Mouse (Mus musculus): Measurements from ENCODE around the gene Rhot2. TPM values are rescaled to one million over a fixed set of nuclear protein-coding genes. Genes with fewer than 3 reads are reported as not detected.
"Not testable (repeated sequence)": the region's sequence is repeated elsewhere in the genome, so short reads cannot be mapped to it uniquely, and the experiment has no call there.

The Rhot2 gene
- polyA plus RNA-seq, 1 experiment, result 206 TPM

DNA sequence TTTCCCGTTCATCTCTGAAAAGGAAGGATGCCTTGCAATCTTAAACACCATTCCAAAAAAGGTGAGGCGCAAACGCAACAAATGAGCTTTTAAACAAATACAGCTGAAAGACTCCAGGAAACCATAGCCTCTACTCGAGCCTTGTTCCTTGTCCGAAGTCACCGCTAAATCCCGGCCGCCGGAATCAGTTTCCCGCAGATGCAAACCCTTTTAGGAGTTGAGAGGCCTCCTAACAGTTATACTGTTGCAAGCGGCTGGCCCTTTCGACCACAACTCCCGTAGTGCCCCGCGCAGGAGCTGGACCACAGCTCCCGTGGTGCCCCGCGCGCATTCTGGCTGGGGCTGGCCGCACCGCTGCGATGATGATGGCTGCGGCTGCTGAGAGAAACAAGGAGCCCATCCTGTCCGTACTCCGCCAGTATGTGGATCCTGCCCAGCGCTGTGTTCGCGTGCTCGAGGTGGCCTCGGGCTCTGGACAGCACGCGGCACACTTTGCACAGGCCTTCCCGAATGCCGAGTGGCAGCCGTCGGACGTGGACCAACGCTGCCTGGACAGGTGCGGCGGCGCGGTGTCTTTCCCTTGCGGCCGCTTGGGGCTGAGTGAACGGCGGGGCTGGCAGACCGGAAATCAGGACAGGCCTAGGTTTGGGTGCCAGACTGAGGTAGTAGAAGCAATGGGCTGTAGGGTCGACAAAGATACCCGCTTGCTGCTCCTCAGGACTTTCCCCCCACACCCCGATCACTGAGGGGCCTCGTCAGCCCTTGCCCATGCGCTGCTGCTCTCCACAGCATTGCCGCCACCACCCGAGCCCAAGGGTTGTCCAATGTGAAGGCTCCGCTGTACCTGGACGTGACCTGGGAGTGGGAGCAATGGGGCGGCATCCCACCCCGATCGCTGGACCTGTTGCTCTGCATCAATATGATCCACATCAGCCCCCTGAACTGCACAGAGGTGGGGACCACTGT lies 30.8 kb upstream of the Rhot2 start:
- WGBS, result 1% methylated on average over 59 of the region's 59 CpGs
- Histone ChIP-seq H3K27ac (ENCODE audit: control insufficient read depth, insufficient read depth, low read length) (peak overlapping the region; percentile 64), H3K4me3 (ENCODE audit: control insufficient read depth, insufficient read depth, low read length) (peak overlapping the region; percentile 88), H3K4me1 (replicated peaks; ENCODE audit: control insufficient read depth, insufficient read depth, low read length) (peaks cover 17% of the 10 kb centered on the region), H3K27me3 (ENCODE audit: control insufficient read depth, insufficient read depth, low read length) (no peaks in the 10 kb centered on the region), H3K36me3 (ENCODE audit: control insufficient read depth, insufficient read depth, low read length) (no peaks in the 10 kb centered on the region)
- TF ChIP-seq CTCF (IDR thresholded peaks at IDR 0.05; ENCODE audit: borderline replicate concordance, control insufficient read depth, extremely low read depth, insufficient read depth, low read length, poor library complexity) (0 out of 2 replicates have a peak, but pooled peaks have one; percentile 47), POLR2A (IDR thresholded peaks at IDR 0.05; ENCODE audit: control insufficient read depth, extremely low read depth, insufficient read depth, low read length, poor library complexity) (peak; percentile 50)
- peak; percentile 85 for DNase-seq

DNA sequence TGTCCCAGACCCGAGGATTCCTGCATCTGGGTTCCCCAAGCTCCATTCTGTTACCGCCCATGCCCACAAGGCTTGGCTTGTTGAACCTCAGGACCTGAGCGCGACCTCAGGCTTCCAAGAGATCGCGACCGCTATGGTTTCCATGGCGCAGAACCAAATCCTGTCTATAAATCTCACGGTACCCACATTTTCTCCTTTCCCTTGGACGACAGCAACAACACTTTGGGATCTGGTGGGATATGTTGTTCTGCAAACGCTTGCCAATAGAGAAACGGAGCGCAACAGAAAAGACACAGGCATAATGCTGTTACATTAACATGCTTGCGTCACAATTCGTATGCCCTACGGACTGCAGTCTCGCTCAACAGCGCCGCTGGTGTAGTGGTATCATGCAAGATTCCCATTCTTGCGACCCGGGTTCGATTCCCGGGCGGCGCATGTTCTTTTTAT lies 30.1 kb upstream of the Rhot2 start, which contains the start of gene Mettl26:
Mettl26 (plus strand) TSS at position 354 of the 450 bp plus-strand sequence.
- no peaks in the 10 kb centered on the region for H3K36me3 ChIP-seq (ENCODE audit: control insufficient read depth, insufficient read depth, low read length)
- H3K27ac ChIP-seq (ENCODE audit: control insufficient read depth, insufficient read depth, low read length), result peak within 1 kb of the TSS; percentile 64
- no peaks in the 10 kb centered on the region for H3K27me3 ChIP-seq (ENCODE audit: control insufficient read depth, insufficient read depth, low read length)
- peaks cover 17% of the 10 kb centered on the region for H3K4me1 ChIP-seq (replicated peaks; ENCODE audit: control insufficient read depth, insufficient read depth, low read length)
- peak within 1 kb of the TSS; percentile 88 for H3K4me3 ChIP-seq (ENCODE audit: control insufficient read depth, insufficient read depth, low read length)
- under 1% methylated on average over 25 of the region's 25 CpGs for WGBS
- TF ChIP-seq CTCF (IDR thresholded peaks at IDR 0.05; ENCODE audit: borderline replicate concordance, control insufficient read depth, extremely low read depth, insufficient read depth, low read length, poor library complexity) (no peak), POLR2A (IDR thresholded peaks at IDR 0.05; ENCODE audit: control insufficient read depth, extremely low read depth, insufficient read depth, low read length, poor library complexity) (no peak)
- peak; percentile 93 for DNase-seq

DNA sequence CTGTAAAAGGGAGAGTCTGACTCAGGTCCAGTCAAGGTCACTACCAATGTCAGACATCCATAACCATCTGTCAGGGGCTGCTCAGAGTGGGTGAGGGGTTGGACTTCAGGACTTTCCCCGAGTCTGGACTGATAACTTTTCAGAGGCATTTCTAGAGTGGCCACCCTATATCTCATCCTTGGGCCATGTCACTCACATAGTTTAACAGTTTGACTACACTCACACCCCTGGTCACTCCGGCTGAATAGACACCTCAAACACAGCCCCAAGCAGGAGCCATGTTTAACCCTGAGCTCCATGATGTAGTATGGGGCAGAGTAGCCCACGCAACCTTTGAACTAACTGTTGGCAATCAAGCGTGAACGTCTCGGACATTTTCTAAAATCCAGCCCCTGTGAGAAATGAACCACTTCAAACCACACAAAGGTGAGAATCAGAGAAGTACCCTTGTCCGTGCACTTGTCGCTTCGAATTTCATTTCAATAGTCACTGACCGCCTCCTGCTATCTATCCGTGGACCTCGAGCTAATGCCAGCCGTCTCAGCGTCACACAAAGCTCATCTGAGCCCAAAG lies 29.6 kb upstream of the Rhot2 start:
- no peaks in the 10 kb centered on the region for H3K36me3 ChIP-seq (ENCODE audit: control insufficient read depth, insufficient read depth, low read length)
- 13% methylated on average over 14 of the region's 14 CpGs for WGBS
- no peak overlapping the region for H3K27ac ChIP-seq (ENCODE audit: control insufficient read depth, insufficient read depth, low read length)
- H3K4me3 ChIP-seq (ENCODE audit: control insufficient read depth, insufficient read depth, low read length), result peak overlapping the region; percentile 88
- TF ChIP-seq CTCF (IDR thresholded peaks at IDR 0.05; ENCODE audit: borderline replicate concordance, control insufficient read depth, extremely low read depth, insufficient read depth, low read length, poor library complexity) (no peak), POLR2A (IDR thresholded peaks at IDR 0.05; ENCODE audit: control insufficient read depth, extremely low read depth, insufficient read depth, low read length, poor library complexity) (no peak)
- peaks cover 19% of the 10 kb centered on the region for H3K4me1 ChIP-seq (replicated peaks; ENCODE audit: control insufficient read depth, insufficient read depth, low read length)
- no peak for DNase-seq
- H3K27me3 ChIP-seq (ENCODE audit: control insufficient read depth, insufficient read depth, low read length), result no peaks in the 10 kb centered on the region

DNA sequence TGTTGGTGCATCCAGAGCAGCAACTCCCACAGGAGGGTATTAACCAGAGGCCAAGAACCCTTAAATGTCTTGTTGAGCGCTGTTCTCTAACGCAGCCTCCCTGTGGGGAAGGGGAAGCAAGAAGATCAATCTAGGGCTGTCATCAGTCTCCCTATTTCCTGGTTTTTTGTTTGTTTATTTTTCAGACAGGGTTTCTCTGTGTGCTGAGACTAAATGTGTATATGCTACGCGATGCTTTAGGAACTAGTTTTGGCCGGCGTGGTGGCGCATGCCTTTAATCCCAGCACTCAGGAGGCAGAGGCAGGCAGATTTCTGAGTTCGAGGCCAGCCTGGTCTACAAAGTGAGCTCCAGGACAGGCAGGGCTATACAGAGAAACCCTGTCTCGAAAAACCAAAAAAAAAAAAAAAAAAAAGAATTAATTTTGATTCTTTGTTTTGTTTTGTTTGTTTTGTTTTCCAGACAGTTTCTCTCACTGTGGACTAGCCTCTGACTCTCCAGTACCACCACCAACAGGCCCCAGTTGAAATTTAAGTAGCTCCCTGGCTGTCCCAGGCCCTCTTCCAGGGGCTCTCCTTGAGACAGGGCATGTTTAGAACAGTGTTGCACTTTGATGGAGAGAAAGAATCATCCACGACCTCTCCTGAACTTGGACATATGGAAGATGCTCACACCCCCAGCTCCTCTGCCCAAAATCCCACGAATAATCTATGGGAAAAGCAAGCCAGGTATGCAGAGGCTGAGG lies 28.9 kb upstream of the Rhot2 start:
- 91% methylated on average over 11 of the region's 11 CpGs for WGBS
- no peaks in the 10 kb centered on the region for H3K27me3 ChIP-seq (ENCODE audit: control insufficient read depth, insufficient read depth, low read length)
- peaks cover 23% of the 10 kb centered on the region for H3K4me1 ChIP-seq (replicated peaks; ENCODE audit: control insufficient read depth, insufficient read depth, low read length)
- no peaks in the 10 kb centered on the region for H3K36me3 ChIP-seq (ENCODE audit: control insufficient read depth, insufficient read depth, low read length)
- no peak for DNase-seq
- no peak overlapping the region for H3K4me3 ChIP-seq (ENCODE audit: control insufficient read depth, insufficient read depth, low read length)
- no peak overlapping the region for H3K27ac ChIP-seq (ENCODE audit: control insufficient read depth, insufficient read depth, low read length)
- TF ChIP-seq CTCF (IDR thresholded peaks at IDR 0.05; ENCODE audit: borderline replicate concordance, control insufficient read depth, extremely low read depth, insufficient read depth, low read length, poor library complexity) (no peak), POLR2A (IDR thresholded peaks at IDR 0.05; ENCODE audit: control insufficient read depth, extremely low read depth, insufficient read depth, low read length, poor library complexity) (no peak)

DNA sequence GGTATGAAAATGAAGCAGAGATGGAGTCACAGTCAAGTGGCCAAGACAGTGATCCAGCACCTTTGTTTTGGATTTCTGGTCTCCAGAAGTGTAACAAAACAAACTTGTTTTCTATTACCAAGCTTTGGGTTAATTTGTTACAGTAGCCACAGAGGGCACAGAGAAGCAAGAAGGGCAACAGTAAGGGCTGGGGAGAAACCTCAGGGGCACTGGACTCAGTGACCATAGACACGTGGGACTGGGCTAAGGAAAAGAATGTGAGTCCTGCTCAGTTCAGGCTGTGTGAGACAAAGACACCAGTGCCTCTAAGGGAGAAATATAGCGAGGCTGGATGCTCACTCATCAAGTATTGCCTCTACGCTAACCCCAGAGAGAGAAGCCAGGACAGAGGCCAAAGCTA lies 28.0 kb upstream of the Rhot2 start:
- 96% methylated on average over 3 of the region's 3 CpGs for WGBS
- no peak for DNase-seq
- no peak overlapping the region for H3K4me3 ChIP-seq (ENCODE audit: control insufficient read depth, insufficient read depth, low read length)
- TF ChIP-seq CTCF (IDR thresholded peaks at IDR 0.05; ENCODE audit: borderline replicate concordance, control insufficient read depth, extremely low read depth, insufficient read depth, low read length, poor library complexity) (no peak), POLR2A (IDR thresholded peaks at IDR 0.05; ENCODE audit: control insufficient read depth, extremely low read depth, insufficient read depth, low read length, poor library complexity) (no peak)
- H3K36me3 ChIP-seq (ENCODE audit: control insufficient read depth, insufficient read depth, low read length), result no peaks in the 10 kb centered on the region
- peaks cover 29% of the 10 kb centered on the region for H3K4me1 ChIP-seq (replicated peaks; ENCODE audit: control insufficient read depth, insufficient read depth, low read length)
- no peak overlapping the region for H3K27ac ChIP-seq (ENCODE audit: control insufficient read depth, insufficient read depth, low read length)
- no peaks in the 10 kb centered on the region for H3K27me3 ChIP-seq (ENCODE audit: control insufficient read depth, insufficient read depth, low read length)

DNA sequence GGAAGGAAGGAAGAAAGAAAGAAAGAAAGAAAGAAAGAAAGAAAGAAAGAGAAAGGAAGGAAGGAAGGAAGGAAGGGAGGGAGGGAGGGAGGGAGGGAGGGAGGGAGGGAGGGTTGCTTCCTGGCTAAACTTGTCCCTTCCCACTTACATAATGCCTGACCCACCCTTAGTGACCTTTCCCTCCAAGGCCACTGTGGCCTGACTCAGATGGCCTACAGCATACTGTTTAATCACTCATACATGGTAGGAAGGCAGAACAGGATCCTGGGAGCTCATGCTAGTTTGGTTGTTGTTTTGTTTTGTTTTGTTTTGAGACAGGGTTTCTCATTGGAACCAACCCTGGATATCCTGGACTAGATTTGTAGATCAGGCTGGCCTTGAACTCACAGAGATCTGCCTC lies 26.9 kb upstream of the Rhot2 start:
- not testable (repeated sequence) for H3K27ac ChIP-seq (ENCODE audit: control insufficient read depth, insufficient read depth, low read length); DNase-seq; H3K36me3 ChIP-seq (ENCODE audit: control insufficient read depth, insufficient read depth, low read length); H3K4me3 ChIP-seq (ENCODE audit: control insufficient read depth, insufficient read depth, low read length); H3K27me3 ChIP-seq (ENCODE audit: control insufficient read depth, insufficient read depth, low read length)
- H3K4me1 ChIP-seq (replicated peaks; ENCODE audit: control insufficient read depth, insufficient read depth, low read length), result peaks cover 31% of the 10 kb centered on the region
